Mouse (Mus musculus): ENCODE data around the gene Arhgap6. TPM values are rescaled to one million over a fixed set of nuclear protein-coding genes. Genes with fewer than 3 reads are reported as not detected.

Gene Arhgap6
- polyA plus RNA-seq, 1 experiment: 1.9 TPM

Other genes starting within 250 kb of the Arhgap6 start
- gene Frmpd4, start 217.9 kb upstream of the Arhgap6 start, polyA plus RNA-seq (2012; ENCODE audit: insufficient read depth, insufficient read length, missing spikeins): not detected in 2 replicates
- gene Msl3, start 121.2 kb upstream of the Arhgap6 start, polyA plus RNA-seq (2012; ENCODE audit: insufficient read depth, insufficient read length, missing spikeins): 21.9 and 22.7 TPM in 2 replicates